Mouse (Mus musculus) thymus, postnatal 14 days (tissue): Measurements from ENCODE around the gene Gm49394.

Experiments used
- DNase-seq: peaks from one replicate; pipeline ENCODE4 v3.0.0; 2021

Gm49394 gene

DNA sequence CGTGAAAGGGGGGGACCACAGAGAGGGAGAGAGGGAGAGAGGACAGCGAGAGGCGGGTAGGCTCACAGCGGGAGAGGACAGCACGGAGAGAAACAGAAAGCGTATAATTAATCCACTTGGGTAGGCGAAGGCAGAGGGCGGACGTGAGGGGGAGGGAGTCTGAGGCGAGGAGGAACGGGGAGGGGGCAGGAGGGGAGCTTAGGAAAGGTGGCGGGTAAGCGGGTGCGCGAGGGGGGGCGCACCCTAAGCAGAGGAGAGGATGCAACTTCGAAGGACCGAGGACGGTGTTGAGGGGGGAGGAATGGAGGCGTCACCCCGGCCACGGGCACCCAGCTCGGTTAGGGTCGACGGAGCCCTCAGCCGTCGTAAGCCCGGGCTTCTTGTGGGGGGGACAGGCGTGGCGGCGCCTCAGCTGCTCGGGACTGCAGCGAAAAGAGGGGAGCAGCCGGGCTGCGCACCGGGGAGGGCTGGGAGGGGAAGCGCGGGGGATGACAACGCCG, 11.0 kb downstream of the Gm49394 start:
- DNase-seq: peak; percentile 28

DNA sequence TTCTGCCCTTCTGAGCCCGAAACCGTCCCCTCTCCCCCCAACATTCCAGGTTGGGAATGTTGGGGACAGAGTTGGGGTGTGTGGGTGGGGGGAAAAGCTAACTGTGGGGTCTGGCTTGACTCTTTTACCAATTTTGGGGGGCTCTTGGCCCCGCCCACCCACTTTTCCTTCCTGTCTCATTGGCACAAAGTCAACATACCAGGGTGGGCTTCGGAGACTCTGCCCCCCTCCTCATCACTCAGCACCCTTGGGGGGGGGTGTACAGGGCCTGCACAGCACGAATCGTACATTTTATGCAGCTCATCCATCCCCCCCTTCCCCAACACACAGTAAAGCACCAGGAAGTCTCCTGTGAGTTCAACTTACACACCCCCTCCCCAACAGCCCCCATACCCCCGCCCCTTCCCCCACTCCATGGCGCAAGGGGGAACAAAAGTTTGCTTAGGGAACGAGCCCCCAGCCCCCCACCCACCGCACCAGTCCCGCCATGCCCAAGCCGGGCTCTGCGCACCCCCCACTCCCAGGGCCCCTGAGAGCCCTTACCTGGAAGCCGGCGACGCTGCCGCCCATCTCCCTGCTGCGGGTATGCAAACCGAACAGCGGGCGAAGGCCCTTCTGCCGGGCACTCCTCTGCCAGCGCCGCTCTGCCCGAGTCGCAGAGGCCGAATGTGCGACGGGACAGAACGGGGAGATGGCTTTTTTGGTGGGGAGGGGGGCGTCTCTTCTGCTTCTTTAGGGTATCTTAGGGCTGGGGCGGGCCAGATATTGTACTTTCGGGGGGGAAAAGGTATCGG, 11.7 kb downstream of the Gm49394 start:
- DNase-seq: no peak

- DNase-seq: no peak
Observed at GRCm38 (mm10) chr7:142657341-142657791, 12.4 kb downstream of the Gm49394 start.

DNA sequence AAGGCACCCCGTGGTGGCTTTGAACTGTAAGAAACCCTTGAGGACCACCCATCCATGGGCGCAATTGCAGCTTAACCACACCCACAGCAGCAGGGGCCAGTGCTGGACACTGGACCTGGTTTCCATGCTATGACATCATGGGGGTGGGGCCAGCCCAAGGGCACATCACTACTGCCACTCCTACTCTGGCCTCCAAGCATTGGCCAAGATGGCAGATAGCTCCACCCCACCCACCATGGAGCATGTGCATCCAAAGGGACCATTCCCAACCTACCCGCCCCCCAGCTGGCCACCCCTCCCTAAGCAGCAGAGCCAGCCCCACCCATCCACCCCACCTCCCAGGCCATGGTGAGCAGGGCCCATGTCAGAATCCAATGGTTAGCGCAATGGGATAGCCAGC, 13.7 kb downstream of the Gm49394 start:
- DNase-seq: no peak

DNA sequence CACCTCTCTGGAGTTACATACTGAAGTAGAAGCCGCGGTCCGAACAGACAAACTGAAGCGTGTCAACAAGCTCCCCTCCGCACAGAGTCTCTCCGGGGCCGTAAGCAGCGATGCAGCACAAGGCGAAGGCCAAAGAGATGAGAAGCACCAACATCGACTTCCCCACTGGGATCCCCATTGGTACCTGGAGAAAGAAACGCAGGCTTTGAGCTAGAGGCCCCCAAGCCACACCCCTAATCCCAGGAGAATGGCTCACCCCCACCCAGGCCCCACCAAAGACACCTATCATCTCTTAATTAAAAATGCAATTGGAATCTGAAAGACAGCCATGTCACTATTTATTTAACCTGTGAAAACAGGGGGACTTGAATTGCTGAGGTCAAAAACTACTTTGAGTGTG, 14.1 kb downstream of the Gm49394 start:
- no peak for DNase-seq

- no peak for DNase-seq
Observed at GRCm38 (mm10) chr7:142653726-142654125, 16.0 kb downstream of the Gm49394 start.

GRCm38 (mm10) chr7:142646676-142647075, 23.1 kb downstream of the Gm49394 start:
- no peak for DNase-seq

- DNase-seq: no peak
Observed at GRCm38 (mm10) chr7:142645045-142645444, 24.7 kb downstream of the Gm49394 start.

- DNase-seq: no peak
Observed at GRCm38 (mm10) chr7:142636178-142636577, 33.6 kb downstream of the Gm49394 start.

- no peak for DNase-seq
Observed at GRCm38 (mm10) chr7:142630691-142631090, 39.1 kb downstream of the Gm49394 start.

DNA sequence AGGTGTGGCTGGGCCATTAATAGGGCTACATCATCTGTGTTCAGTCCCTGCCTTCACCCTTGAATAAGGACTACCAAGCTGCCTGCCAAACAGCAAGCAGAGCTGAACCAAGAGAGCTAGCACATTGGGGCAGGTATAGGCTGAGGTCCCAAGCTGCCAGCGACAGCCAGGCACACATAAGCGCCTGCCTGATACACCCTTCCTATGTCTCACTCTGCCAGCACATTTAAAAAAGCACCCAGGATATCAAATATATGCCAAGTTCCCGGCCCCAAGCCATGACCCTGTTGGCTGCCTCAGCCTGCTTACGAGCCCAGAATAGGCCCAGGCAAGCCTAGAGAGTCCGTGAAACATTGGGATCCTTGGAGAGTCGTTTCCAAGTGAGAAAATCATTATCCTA, 39.9 kb downstream of the Gm49394 start:
- no peak for DNase-seq

- DNase-seq: no peak
Observed at GRCm38 (mm10) chr7:142622180-142622579, 47.6 kb downstream of the Gm49394 start.

- DNase-seq: no peak
Observed at GRCm38 (mm10) chr7:142613077-142613476, 56.7 kb downstream of the Gm49394 start.

DNA sequence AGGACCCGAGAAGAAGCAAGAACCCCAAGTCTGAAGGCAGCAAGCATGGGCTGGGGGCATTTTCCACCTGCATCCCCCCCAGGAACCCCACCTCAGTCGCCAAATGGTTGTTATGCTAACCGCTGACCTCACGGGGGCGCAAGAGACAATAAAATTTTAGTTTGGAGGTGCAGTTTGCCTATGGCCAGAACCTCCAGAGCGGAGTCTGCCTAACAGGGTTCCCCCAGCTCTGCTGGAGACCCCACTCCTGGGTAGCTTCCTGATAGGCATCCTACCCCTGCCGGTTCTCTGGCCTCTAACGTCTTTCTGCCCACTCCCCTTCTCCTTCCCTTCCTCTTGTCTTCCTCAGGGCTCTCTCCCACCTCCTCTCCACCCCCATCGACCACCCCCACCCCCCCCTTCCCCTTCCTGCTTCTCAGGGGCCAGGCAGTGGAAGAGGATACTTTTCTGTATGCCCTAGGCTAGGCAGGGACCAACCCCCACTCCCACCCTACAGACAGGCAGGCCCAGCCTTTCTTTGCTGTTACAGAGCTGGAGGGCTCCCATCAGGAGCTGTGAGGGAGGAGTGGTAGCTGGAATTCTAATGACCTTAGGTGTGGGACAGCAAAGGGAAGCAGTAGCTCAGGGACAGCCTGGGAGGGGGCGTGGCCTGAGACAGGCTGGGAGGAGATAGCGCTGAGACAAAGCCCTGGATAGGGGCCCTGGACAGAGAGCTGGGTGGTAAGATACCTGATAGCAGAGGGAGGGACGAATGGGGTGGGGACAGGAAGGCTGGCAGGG, 58.9 kb downstream of the Gm49394 start:
- DNase-seq: peak; percentile 59

DNA sequence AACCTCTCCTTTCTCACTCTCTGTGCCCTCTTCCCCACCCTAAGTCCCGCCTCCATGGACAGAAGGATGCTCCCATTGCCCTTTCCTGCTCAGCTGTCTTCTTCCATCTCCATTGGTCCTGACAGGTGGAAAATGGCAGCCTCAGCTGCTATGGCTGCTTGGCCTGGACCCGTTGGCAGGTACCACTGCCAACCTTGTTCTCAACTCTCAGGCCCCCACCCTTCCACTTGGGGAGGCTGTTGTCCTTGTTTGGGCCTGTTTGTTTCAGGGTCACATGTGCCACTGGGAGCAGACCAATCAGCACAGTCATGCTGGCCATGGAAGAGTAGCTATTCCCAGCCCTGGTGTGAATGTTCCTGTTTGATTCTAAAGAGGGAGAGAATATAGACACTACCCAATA, 68.8 kb downstream of the Gm49394 start:
- DNase-seq: no peak
